Mouse (Mus musculus) E14TG2a.4 (cell line): ENCODE data around the gene Ephb4.
A peak's percentile ranks its signal among the peaks of the same experiment; 100 is the strongest.

Experiments
- H3K27me3 ChIP-seq: 2 replicates; pipeline ENCODE4 v1.6.1; 2014; ENCODE audit warnings: low read length, control low read depth; ENCODE audit not compliant: insufficient read depth
- H3K36me3 ChIP-seq: 2 replicates; pipeline ENCODE4 v1.6.1; 2014; ENCODE audit warnings: low read length, control low read depth; ENCODE audit not compliant: insufficient read depth
- H3K4me1 ChIP-seq: replicated peaks from 2 replicates; pipeline ENCODE4 v1.6.1; 2014; ENCODE audit warnings: low read depth, low read length, control low read depth
- H3K4me3 ChIP-seq: replicated peaks from 2 replicates; pipeline ENCODE4 v1.5.1; 2014; ENCODE audit warnings: mild to moderate bottlenecking, low read length
- H3K9me3 ChIP-seq: 2 replicates; pipeline ENCODE4 v1.6.1; 2014; ENCODE audit warnings: low read length, control low read depth
- CTCF ChIP-seq: conservative IDR thresholded peaks from 2 replicates; pipeline ENCODE4 v1.5.1; 2014; ENCODE audit warnings: low read length
- NANOG ChIP-seq: IDR thresholded peaks from 2 replicates; pipeline ENCODE4 v1.6.1; 2014; ENCODE audit warnings: borderline replicate concordance, low read length, mixed read lengths
- POU5F1 ChIP-seq: IDR thresholded peaks from 2 replicates; pipeline ENCODE4 v1.6.1; 2014; ENCODE audit warnings: low read length, borderline replicate concordance

Ephb4 gene

DNA sequence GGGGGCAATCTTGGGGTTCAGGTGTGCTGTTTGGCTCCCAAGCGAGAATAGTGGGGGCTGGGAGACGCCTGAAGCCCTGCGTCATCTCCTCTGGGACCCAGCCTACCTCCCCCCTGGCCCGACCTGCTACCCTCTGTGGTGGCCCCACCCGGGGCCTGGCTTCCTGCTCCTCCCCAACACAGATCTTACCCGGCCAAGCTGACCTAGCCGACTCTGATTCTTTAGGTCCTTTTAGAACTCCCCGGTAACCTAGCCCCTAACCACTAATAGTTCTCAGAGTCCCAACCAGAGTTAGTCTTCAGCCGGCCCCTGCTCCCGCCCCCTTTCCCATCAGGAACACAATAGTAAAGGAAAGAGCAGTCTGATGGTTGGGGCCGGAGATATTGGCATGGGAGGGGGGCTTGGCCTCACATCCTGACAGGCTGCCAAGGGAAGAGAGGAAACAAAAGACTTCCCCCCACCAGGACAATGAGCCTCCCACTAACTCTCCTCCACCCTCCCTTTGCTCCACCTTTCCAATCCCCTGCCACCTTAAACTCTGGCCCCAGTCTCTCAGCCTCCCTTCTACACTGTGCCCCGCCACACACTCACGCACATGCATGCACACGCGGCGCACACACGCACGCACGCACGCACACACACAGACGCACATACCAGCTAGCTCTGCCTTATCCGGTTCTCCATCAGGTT is 10.5 kb upstream of the Ephb4 start:
- Histone ChIP-seq H3K27me3 (no peaks in the 10 kb centered on the region), H3K9me3 (no peaks in the 10 kb centered on the region), H3K4me1 (peaks cover 70% of the 10 kb centered on the region), H3K36me3 (no peaks in the 10 kb centered on the region), H3K4me3 (peak overlapping the region; percentile 71)
- TF ChIP-seq NANOG (peak; percentile 19; the same call in 1 of the 2 replicates), POU5F1 (no peak)

DNA sequence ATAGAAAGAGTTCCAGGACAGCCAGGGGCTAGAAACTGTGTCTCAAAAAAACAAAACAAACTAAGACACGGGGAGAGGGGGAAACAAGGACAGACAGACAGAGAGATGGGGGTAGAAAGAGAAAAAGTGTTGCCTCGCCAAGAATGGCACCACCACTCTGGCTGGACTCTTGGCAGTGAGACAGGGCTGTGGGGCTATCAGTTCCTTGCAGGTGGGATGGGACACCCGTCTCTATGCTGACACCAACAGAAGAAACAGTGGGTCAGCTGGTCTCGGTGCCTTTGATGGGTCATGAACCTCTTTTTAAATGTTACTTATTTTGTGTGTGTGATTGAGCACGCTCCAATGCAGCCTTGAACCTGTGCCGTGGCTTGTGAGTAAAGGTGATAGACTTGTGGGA is 9.7 kb upstream of the Ephb4 start:
- Histone ChIP-seq H3K27me3 (no peaks in the 10 kb centered on the region), H3K36me3 (no peaks in the 10 kb centered on the region), H3K4me3 (peak overlapping the region; percentile 71), H3K4me1 (peaks cover 68% of the 10 kb centered on the region), H3K9me3 (no peaks in the 10 kb centered on the region)
- TF ChIP-seq POU5F1 (no peak), NANOG (no peak), CTCF (no peak)

DNA sequence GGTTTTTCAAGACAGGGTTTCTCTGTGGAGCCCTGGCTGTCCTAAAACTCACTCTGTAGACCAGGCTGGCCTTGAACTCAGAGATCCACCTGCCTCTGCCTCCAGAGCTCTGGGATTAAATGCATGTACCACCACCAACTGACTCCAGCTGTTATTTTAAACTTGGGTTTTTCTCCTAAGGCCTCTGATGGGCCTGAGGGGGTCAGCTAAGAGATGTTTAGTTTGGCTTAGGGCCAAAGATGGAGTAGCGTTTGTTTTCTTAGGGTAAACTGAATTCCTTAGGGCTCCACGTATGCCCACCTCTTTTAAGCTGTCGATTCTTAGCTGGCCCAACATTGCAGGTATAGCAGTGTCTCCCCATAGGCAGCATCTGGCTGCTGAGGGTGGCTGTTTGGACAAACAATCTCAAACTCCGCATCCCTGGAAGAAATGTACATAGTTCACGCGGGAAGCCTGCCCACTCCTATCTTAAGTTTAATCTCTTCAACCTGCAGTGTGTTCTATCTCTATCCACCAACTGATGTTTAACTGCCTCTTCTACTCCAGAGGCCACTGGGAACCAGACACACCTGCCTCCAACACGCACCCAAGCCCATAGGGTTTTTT is 7.4 kb upstream of the Ephb4 start:
- Histone ChIP-seq H3K4me3 (no peak overlapping the region), H3K4me1 (peaks cover 66% of the 10 kb centered on the region), H3K36me3 (no peaks in the 10 kb centered on the region), H3K27me3 (no peaks in the 10 kb centered on the region), H3K9me3 (no peaks in the 10 kb centered on the region)
- no peak for TF ChIP-seq NANOG
- TF ChIP-seq CTCF, result no peak
- TF ChIP-seq POU5F1, result no peak

DNA sequence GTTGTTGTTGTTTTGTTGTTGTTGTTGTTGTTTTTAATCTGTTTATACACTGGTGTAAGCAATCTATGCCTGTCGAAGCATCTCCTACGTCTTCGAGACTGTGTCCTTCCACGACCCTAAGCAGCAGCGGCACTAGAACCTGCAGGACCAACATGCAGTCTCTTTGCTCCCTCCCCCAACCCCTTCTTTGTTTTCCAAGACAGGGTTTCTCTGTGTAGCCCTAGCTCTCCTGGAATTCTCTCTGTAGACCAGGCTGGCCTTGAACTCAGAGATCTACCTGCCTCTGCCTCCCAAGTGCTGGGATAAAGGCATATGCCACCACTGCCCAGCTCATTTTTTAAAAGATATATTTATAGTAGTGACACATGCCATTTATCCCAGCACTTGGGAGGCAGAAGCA is 6.5 kb upstream of the Ephb4 start:
- no peaks in the 10 kb centered on the region for H3K9me3 ChIP-seq

DNA sequence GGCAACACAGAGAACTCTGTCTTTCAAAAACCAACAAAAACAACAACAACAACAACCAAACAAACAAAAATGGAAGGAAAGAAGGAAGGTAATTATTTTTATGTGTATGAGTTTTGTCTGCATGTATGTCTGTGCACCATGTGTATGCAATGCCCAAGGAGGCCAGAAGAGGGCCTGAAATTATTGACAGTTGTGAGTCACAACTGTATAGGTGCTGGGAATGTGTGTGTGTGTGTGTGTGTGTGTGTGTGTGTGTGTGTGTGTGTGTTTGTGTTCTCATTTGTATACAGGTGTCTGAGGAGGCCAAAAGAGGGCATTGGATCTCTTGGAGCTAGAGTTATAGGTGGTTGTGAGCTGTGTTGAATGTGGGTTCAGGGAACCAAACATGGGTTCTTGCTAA is 6.0 kb upstream of the Ephb4 start:
- no peaks in the 10 kb centered on the region for H3K27me3 ChIP-seq
- peaks cover 70% of the 10 kb centered on the region for H3K4me1 ChIP-seq

More for the DNA sequence above, 6.5 kb upstream of the Ephb4 start:
- Histone ChIP-seq H3K4me3 (no peak overlapping the region), H3K36me3 (no peaks in the 10 kb centered on the region), H3K27me3 (no peaks in the 10 kb centered on the region), H3K4me1 (peaks cover 70% of the 10 kb centered on the region)
- TF ChIP-seq POU5F1 (no peak), CTCF (no peak), NANOG (no peak)

DNA sequence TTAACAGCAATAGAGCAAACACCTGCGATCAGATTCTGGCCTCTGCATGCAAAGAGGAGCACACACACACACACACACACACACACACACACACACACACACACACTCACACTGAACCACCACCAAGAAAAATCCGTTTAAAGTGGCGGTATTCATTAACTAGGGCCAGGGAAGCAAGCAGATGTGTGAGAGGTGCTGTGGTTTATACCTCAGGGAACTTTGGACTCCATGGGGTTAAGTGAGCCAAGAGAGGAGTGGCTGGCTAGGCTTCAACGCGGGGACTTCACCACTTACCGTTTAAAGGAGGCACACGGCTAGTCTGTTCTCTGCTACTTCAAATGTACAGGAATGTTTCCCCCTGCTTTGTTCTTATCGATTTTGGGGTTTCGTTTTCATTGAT is 4.1 kb upstream of the Ephb4 start:
- TF ChIP-seq CTCF, result no peak
- no peak for TF ChIP-seq NANOG
- TF ChIP-seq POU5F1, result no peak
- Histone ChIP-seq H3K4me3 (peak overlapping the region; percentile 37), H3K9me3 (no peaks in the 10 kb centered on the region), H3K4me1 (peaks cover 55% of the 10 kb centered on the region), H3K36me3 (no peaks in the 10 kb centered on the region), H3K27me3 (no peaks in the 10 kb centered on the region)

More for the DNA sequence above, 6.0 kb upstream of the Ephb4 start:
- no peaks in the 10 kb centered on the region for H3K9me3 ChIP-seq
- no peaks in the 10 kb centered on the region for H3K36me3 ChIP-seq
- peak; percentile 53 for TF ChIP-seq CTCF
- no peak for TF ChIP-seq POU5F1
- no peak overlapping the region for H3K4me3 ChIP-seq

DNA sequence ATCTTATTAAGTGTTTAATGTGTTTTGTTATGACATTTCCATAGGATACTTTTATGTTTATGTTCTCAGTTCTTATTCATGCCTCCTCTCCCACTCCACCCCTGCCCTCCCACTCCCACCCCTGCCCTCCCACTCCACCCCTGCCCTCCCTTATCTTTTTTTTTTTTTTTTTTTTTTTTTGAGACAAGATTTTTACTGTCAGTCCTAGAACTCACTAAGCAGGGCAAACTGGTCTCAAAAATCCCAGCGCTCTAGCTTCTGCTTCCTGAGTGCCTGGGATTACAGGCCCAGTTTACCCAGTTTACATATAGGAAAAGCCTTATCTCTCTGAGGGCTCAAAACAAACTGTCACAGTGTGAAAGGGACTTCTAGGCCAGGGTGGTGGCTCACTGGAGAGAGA is 3.5 kb upstream of the Ephb4 start:
- no peak overlapping the region for H3K4me3 ChIP-seq
- no peak for TF ChIP-seq NANOG
- TF ChIP-seq POU5F1, result no peak
- TF ChIP-seq CTCF, result no peak
- no peaks in the 10 kb centered on the region for H3K36me3 ChIP-seq
- H3K27me3 ChIP-seq, result no peaks in the 10 kb centered on the region
- H3K4me1 ChIP-seq, result peaks cover 55% of the 10 kb centered on the region
- H3K9me3 ChIP-seq, result no peaks in the 10 kb centered on the region

DNA sequence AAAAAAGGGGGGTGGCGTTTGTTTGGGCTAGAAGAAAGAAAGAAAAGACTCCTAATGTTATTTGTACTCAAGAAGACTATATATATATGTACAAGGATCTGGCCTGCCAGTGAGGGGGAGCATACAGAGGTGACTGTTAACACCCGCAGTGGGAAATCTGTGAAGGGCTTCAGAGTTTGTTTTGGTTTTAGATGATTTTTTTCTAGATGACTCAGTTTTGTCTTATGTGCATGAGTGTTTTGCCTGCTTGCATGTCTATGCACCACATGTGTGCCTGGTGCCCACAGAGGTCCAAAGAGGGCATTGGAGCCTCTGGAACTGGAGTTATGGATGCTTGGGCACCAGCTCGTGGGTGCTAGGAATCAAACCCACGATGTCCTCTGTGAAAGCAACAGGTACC is 2.9 kb upstream of the Ephb4 start:
- no peaks in the 10 kb centered on the region for H3K36me3 ChIP-seq
- H3K27me3 ChIP-seq, result no peaks in the 10 kb centered on the region
- TF ChIP-seq CTCF (no peak), POU5F1 (no peak), NANOG (no peak)
- no peak overlapping the region; the same call in 1 of the 2 replicates for H3K4me3 ChIP-seq
- no peaks in the 10 kb centered on the region for H3K9me3 ChIP-seq
- peaks cover 59% of the 10 kb centered on the region for H3K4me1 ChIP-seq

DNA sequence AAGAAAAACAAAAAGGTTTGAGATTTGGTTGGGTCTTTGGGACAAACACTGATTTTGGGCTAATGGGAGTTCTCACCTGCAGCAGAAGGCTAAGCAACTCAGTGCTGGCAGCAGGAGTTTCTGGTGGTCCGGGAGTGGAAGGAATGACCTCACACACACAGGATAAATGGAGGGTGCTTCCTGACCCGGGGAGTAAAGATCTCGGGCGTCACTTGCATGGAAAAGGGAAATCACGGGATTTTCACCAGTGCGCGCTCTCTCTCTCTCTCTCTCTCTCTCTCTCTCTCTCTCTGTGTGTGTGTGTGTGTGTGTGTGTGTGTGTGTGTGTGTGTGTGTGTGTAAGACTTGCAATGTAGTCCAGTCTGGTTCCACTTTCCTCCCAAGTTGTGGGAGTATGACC is 2.1 kb upstream of the Ephb4 start:
- TF ChIP-seq POU5F1, result no peak
- no peak for TF ChIP-seq CTCF
- no peak for TF ChIP-seq NANOG
- Histone ChIP-seq H3K4me3 (peak overlapping the region; percentile 91), H3K4me1 (peaks cover 68% of the 10 kb centered on the region), H3K27me3 (no peaks in the 10 kb centered on the region), H3K9me3 (no peaks in the 10 kb centered on the region), H3K36me3 (no peaks in the 10 kb centered on the region)
